Mouse (Mus musculus): Measurements from ENCODE around the gene Gins1. TPM values are rescaled to one million over a fixed set of nuclear protein-coding genes. Genes with fewer than 3 reads are reported as not detected.

Gins1 gene
- total RNA-seq (2014; fragmentation: Nextera tagmentation) (41.8 and 68.1 TPM in 2 replicates), total RNA-seq (2017) (87.4 and 115 TPM in 2 replicates)

DNA sequence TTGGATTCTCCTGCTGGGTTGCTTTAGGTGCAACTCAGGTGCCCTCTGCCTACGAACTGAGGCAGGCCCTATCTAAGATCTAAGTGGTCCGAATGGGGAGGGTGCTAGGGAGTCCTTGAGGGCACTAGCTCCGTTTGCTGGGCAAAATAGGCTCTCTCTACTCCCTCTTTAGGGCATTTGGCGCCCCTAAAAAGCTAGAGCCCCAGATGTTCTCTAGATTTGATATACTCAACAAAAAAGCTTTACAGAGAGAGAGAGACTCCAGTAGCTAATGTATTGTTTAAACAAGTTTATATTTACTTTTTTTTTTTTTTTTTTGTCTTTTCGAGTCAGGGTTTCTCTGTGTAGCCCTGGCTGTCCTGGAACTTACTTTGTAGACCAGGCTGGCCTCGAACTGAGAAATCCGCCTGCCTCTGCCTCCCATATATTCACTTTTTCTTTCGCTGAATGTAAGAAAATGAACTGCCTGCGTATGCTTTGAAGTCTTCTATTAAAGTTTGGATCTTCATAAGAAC, at the start of gene Gins1:
Gins1 (plus strand) TSS at position 465 of the 515 bp plus-strand sequence.
- ATAC-seq (replicated peaks; ENCODE audit: low FRiP score, low TSS enrichment, poor library complexity, severe bottlenecking): peak; percentile 48

DNA sequence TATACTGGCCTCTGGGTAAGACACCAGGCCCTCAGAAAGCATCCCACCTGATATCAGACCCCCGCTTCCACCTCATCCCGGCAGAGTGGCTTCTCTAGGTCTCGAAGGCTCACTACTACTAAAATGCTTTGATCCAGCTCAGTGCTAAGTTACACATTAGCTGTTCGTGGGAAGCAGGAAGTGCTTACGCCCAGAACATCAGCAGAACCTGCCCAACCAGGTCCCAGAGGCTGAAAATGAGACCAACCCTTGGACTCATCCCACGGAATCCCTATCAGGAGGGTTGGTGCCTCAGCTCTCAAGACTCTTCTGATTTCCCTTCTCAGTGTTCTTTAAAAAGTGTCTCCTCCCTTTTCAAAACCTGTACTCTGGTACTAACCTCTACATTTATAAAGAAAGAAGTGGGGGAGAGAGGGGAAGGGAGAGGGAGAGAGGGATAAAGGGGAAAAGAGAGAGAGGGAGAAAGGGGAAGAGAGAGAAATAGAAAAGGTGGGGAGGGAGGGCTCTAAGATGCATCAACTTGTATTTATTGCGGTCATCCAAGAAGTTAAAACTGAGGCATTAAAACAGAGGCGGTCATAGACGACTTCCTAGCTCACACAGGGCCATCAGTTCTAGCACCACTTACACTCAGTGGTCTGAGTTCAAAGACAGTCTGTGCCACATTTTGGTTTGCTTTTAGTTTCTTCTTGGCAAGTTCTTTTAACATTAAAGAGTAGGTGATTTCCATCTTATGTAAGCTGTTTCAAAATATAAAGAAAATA, 46.3 kb upstream of the Gins1 start:
- ATAC-seq (replicated peaks; ENCODE audit: low FRiP score, low TSS enrichment, poor library complexity, severe bottlenecking): no peak

DNA sequence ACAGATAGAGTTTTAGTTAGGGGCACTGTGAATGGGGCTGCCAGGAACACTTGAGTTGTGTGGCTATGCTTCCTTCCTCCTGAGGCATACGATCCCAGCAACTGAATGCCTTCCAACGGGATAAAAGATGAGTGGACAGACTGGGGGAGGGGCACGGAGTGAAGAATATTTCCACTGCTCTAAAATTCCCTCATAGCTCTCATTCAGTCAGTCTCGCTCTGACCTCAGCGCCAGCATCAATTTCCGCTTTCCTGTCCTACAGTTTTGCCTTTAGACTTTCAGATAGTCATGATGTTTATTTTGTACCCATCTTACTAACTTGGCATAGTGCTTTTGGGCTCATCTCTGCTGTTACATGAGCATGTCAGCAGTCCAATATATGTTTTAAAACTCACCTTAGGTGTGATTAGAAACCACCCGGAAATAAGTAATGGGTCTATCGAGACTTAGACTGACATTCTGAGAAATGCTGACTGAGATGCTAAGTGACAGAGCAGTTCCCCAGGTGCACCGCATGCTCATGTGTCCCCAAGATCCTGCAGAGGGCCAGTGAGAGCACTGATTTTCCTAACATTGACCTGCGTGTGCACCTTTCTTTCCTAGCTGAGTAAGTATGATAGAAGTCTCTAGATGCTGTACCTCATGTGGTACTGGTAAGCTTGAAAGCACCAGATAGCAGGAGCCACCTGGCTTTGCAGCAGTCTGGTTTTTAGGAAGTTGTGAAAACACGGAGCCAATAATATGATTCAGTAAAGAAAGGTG, 45.3 kb upstream of the Gins1 start:
- ATAC-seq (replicated peaks; ENCODE audit: low FRiP score, low TSS enrichment, poor library complexity, severe bottlenecking): no peak

GRCm38 (mm10) chr2:150861128-150861527, 44.1 kb upstream of the Gins1 start:
- ATAC-seq (replicated peaks; ENCODE audit: low FRiP score, low TSS enrichment, poor library complexity, severe bottlenecking): no peak

DNA sequence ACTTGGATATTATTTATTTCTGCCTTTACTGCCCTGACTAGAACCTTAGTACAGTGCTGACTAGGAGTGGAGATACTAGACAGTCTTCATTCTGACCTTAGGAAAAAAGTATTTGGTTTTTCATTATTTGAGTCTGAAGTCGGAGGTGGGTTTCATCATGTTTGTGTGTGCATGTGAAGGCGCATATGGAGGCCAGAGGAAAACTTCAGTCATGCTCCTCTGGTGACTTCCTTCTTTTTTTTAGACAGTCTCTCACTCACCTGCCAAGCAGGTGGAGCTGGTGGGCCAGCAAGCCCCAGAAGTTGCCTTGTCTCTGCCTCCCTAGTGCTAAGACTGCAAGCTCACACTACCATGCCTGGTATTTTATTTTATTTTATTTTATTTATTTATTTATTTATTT, 38.2 kb upstream of the Gins1 start:
- no peak for ATAC-seq (replicated peaks; ENCODE audit: low FRiP score, low TSS enrichment, poor library complexity, severe bottlenecking)

- ATAC-seq (replicated peaks; ENCODE audit: low FRiP score, low TSS enrichment, poor library complexity, severe bottlenecking): peak; percentile 47; the same call in 1 of the 2 replicates
These were observed 35.8 kb upstream of the Gins1 start for GRCm38 (mm10) chr2:150869446-150869845.

GRCm38 (mm10) chr2:150874508-150874907, 30.7 kb upstream of the Gins1 start:
- ATAC-seq (replicated peaks; ENCODE audit: low FRiP score, low TSS enrichment, poor library complexity, severe bottlenecking): no peak

- ATAC-seq (replicated peaks; ENCODE audit: low FRiP score, low TSS enrichment, poor library complexity, severe bottlenecking): no peak
These were observed 30.0 kb upstream of the Gins1 start for GRCm38 (mm10) chr2:150875226-150875625.

GRCm38 (mm10) chr2:150877561-150877960, 27.6 kb upstream of the Gins1 start:
- ATAC-seq (replicated peaks; ENCODE audit: low FRiP score, low TSS enrichment, poor library complexity, severe bottlenecking): no peak

DNA sequence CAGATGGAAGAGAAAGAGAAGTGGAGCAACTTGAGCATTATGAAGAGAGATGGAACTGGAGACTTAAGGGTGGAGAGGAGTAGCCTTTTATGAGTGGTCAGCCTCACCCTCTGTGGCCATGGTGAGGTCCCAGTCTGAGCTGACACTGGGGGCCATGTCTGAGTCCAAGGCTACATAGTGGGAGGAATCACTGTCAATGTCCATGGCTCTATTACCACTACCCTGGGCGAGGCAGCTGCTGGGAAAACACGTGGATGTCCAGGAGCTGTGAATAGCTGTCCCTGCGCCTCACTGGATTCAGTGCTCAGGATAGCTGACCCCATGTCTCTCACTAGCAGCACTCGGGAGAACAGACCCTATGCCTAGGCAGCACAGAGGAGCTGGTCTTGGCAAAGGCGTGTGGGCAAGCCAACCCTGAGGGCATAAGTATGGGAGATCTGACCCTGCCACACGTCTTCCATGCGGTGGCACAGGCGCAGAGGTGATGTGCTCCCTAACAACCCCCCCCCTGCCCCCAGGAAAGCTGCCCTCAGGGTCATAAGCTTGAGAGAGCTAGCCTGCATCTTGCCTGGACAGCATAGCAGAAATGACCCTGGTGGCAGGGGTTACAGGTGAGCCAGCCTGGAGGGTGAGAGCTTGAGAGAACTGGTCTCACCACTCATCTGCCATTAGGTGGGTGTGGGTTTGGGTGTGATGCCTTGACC, 21.0 kb upstream of the Gins1 start:
- ATAC-seq (replicated peaks; ENCODE audit: low FRiP score, low TSS enrichment, poor library complexity, severe bottlenecking): no peak

DNA sequence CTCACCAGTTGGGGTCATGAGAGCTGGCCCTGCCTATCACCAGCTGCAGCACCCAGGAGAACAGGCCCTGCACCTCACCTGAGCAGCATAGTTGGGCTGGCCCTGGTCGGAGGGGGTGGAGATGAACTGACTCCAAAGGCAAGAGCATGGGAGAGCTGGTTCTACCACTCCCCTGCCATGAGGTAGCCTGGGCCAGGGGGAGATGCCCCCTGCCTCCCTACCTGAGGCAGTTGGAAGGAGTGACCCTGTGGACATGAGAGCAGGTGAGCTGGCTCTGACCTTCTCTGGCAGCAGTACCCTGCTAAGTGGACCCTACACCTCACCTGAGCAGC, 20.5 kb upstream of the Gins1 start:
- ATAC-seq (replicated peaks; ENCODE audit: low FRiP score, low TSS enrichment, poor library complexity, severe bottlenecking): no peak

GRCm38 (mm10) chr2:150885814-150886213, 19.4 kb upstream of the Gins1 start:
- ATAC-seq (replicated peaks; ENCODE audit: low FRiP score, low TSS enrichment, poor library complexity, severe bottlenecking): no peak

DNA sequence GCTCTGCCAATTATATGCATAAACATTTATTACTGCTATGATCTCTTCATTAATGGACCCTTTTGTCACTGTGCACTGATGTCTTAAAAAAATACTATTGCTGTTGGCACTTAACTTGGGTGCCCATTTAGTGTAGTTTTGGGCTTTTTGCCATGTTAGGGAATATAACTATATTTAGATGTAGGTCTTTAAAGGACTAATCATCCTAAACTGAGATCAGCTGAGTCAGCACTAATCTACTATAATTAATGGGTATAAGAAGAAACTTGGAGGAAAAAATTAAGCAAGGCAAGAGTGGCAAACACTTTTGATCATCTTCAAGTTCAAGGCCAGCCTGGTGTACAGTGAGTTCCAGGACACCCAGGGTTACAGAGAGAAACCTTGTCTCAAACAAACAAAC, 18.9 kb upstream of the Gins1 start:
- no peak for ATAC-seq (replicated peaks; ENCODE audit: low FRiP score, low TSS enrichment, poor library complexity, severe bottlenecking)

GRCm38 (mm10) chr2:150887370-150887769, 17.8 kb upstream of the Gins1 start:
- ATAC-seq (replicated peaks; ENCODE audit: low FRiP score, low TSS enrichment, poor library complexity, severe bottlenecking): peak; percentile 24; the same call in 1 of the 2 replicates

- ATAC-seq (replicated peaks; ENCODE audit: low FRiP score, low TSS enrichment, poor library complexity, severe bottlenecking): no peak
These were observed 10.5 kb upstream of the Gins1 start for GRCm38 (mm10) chr2:150894617-150895267.

DNA sequence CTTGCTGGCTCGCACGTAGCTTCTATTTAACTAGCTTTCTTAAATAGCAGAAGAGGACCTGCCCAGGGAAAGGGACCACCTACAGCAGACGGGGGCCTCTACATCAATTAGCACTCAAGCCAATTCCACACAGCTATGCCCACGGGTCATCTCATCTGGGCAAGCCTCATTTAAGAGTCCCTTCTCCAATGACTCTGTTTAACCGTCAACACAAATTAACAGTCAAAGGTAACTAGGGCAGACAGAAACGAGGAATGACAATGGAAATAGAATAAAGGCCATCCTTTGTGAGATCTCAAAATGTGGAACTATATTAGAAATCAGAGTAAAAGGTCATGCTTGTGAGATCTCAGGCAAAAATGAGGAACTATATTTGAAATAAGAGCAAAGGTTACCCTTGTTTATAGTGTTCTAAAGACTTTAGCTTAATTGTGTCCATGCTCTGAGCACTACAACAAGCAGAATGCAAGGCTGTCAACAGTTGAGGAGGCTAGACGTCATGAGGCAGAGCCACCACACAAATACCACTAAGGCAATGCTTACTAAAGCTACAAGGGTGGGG, 9.4 kb upstream of the Gins1 start:
- no peak for ATAC-seq (replicated peaks; ENCODE audit: low FRiP score, low TSS enrichment, poor library complexity, severe bottlenecking)

GRCm38 (mm10) chr2:150900341-150900740, 4.9 kb upstream of the Gins1 start:
- ATAC-seq (replicated peaks; ENCODE audit: low FRiP score, low TSS enrichment, poor library complexity, severe bottlenecking): no peak

GRCm38 (mm10) chr2:150902347-150902746, 2.9 kb upstream of the Gins1 start:
- ATAC-seq (replicated peaks; ENCODE audit: low FRiP score, low TSS enrichment, poor library complexity, severe bottlenecking): no peak

- ATAC-seq (replicated peaks; ENCODE audit: low FRiP score, low TSS enrichment, poor library complexity, severe bottlenecking): peak; percentile 93
These were observed 796 bp upstream of the Gins1 start, which contains the start of gene Abhd12 for GRCm38 (mm10) chr2:150904272-150904935. Gene Abhd12, minus strand, starts transcription at chr2:150904741.

Measured in megakaryocyte-erythroid progenitor cell, adult 5-6 weeks (primary cell).